Mouse (Mus musculus): ENCODE data around the gene 1700013F07Rik. TPM values are rescaled to one million over a fixed set of nuclear protein-coding genes. Genes with fewer than 3 reads are reported as not detected.

1700013F07Rik gene
- polyA plus RNA-seq, 1 experiment from 2014 or later = 0.28 TPM

DNA sequence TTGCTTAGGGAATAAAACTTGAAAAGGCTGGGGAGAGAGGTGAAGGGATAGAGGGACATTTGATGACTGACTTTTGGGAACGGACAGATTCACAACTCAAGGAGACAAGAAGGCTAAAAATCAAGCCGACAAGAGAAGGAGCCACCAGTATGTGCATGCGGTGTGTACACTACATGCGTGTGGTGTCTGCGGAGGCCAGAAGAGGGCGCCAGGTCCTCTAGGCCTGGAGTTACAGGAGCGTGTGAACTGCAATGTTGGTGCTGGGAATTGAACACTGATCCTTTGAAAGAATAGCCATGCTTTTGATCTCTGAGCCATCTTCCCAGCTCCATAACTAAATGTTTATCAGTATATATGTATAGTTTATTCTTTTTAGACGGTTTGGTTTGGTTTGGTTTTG is 5.5 kb upstream of the 1700013F07Rik start:
- Histone ChIP-seq H3K4me3 (ENCODE audit: low read depth, low read length) (no peak overlapping the region), H3K27me3 (ENCODE audit: insufficient read depth, low read length) (no peaks in the 10 kb centered on the region), H3K36me3 (ENCODE audit: insufficient read depth) (no peaks in the 10 kb centered on the region), H3K4me1 (ENCODE audit: insufficient read depth) (no peaks in the 10 kb centered on the region), H3K4me2 (no peak overlapping the region), H3K9ac (no peak overlapping the region), H3K9me3 (ENCODE audit: low read depth, low read length) (no peaks in the 10 kb centered on the region), H3K27ac (ENCODE audit: low read depth) (no peak overlapping the region)
- no peak for TF ChIP-seq CTCF (IDR thresholded peaks at IDR 0.05; ENCODE audit: low read depth)
- ATAC-seq (ENCODE audit: insufficient read depth) = no peak
- 87% methylated on average over 8 of the region's 8 CpGs for WGBS
- no peak for DNase-seq

DNA sequence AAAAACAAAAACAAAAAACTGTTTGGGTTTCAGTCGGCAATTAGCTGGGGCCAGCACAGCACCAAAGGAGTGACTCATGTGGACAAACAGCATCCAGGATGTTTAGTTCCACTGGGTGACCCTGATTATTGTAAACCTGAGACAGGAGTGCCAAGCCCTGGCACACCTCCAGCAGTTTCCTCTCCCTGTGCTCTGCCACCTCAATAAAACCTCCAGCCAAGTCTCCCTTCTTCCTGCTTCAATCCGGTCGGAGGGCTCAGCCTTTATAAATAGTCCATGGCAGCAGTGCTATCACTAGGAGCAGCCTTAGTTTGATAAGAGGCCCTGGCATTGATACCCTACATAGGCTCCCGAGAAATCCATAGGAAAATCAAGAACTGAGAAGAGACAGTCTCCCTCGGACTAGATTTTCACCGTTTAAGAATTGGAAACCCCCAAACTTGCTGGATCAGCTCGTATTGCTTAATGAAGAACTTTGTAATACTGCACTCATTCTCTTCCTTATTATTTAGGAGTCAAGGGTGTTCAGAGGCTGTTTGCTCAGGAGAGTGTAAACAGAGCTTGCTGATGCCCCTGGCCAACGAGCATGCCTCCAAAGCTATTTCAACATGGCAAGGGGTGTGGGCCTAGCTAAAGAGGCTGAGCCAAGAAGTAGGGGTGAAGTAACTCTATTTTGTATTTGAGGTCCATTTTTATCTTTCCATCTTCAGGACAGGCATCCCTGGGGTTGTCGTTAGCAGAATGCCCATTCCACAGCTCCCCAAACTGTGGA is 650 bp upstream of the 1700013F07Rik start:
- 53% methylated on average over 9 of the region's 9 CpGs for WGBS
- DNase-seq (peak; percentile 49), ATAC-seq (ENCODE audit: insufficient read depth) (no peak)
- Histone ChIP-seq H3K36me3 (ENCODE audit: insufficient read depth) (no peaks in the 10 kb centered on the region), H3K4me1 (ENCODE audit: insufficient read depth) (0 out of 2 replicates have a peak, but pooled peaks cover 6% of the 10 kb centered on the region), H3K27ac (ENCODE audit: low read depth) (no peak overlapping the region), H3K9me3 (ENCODE audit: low read depth, low read length) (no peaks in the 10 kb centered on the region), H3K27me3 (ENCODE audit: insufficient read depth, low read length) (peaks cover 6% of the 10 kb centered on the region), H3K4me3 (ENCODE audit: low read depth, low read length) (no peak overlapping the region), H3K4me2 (no peak overlapping the region), H3K9ac (no peak overlapping the region)
- no peak for TF ChIP-seq CTCF (IDR thresholded peaks at IDR 0.05; ENCODE audit: low read depth)

- Histone ChIP-seq H3K9me3 (ENCODE audit: low read depth, low read length) (no peaks in the 10 kb centered on the region), H3K4me3 (ENCODE audit: low read depth, low read length) (peak overlapping the region; percentile 38), H3K36me3 (ENCODE audit: insufficient read depth) (no peaks in the 10 kb centered on the region), H3K4me2 (peak overlapping the region; percentile 77), H3K27ac (ENCODE audit: low read depth) (no peak overlapping the region), H3K27me3 (ENCODE audit: insufficient read depth, low read length) (peaks cover 6% of the 10 kb centered on the region), H3K4me1 (ENCODE audit: insufficient read depth) (0 out of 2 replicates have a peak, but pooled peaks cover 6% of the 10 kb centered on the region), H3K9ac (no peak overlapping the region)
- no peak for TF ChIP-seq CTCF (IDR thresholded peaks at IDR 0.05; ENCODE audit: low read depth)
- WGBS = 5% methylated on average over 15 of the region's 15 CpGs
- ATAC-seq (ENCODE audit: insufficient read depth) (no peak), DNase-seq (no peak)
Observed at GRCm38 (mm10) chr3:108535896-108536516, 2.1 kb downstream of the 1700013F07Rik start.

DNA sequence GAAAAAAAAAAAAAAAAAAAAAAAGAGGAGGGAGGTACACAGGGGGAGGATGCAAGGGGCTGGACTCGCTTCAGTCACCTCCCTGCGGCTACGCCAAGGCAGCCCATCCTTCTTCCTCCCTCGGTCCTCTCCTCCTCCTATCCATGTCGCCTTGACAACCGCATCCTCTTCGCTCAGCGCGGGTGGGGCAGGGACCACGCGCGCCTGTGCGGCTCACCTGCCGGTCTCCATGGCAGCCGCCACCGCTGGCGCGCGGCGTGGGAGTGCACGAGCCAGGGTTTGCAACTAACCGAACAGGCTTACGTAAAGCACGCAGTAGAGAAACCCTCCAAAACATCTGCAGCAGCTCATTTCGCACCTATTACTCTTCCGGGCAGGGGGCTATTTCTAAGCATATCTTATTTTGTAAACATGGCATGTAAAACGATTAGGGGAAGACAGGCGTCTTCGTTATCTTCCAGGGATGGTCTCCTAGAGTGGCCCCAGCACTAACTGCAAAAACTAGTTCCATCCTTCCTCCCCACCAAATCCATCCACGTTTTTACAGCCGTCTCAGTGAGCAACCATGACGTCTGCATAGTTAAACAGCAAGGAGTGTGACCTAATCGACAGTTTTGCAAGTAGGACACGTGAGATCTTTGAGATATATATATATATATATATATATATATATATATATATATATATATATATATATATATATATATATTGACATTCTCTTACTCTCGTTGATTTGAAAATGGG is 2.7 kb downstream of the 1700013F07Rik start, which contains the start of gene 5330417C22Rik:
Gene 5330417C22Rik, minus strand, starts transcription at position 20 of the 744 bp plus-strand sequence.
- no peaks in the 10 kb centered on the region for H3K36me3 ChIP-seq (ENCODE audit: insufficient read depth)
- H3K4me1 ChIP-seq (ENCODE audit: insufficient read depth) = 0 out of 2 replicates have a peak, but pooled peaks cover 6% of the 10 kb centered on the region

DNA sequence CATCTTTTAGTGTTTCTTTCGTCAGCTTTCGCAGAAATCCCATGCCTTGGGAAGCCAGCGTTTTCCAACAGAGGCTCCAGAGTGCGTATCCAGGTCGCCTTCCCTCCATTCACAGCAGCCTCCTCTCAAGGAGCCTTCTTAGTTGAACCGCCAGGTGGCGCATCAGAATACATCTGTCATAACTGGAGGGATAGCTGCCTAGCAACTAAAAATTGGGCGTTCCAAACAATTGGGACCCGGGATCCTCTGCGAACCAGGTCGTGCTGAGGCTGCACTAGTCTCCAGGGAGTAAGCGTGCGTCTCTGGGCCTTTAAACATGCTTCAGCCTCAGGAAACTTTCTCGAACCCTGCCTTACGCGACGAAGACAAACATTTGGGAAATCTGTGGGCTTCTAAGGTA is 3.4 kb downstream of the 1700013F07Rik start:
- peak overlapping the region; percentile 59 for H3K4me2 ChIP-seq
- H3K4me3 ChIP-seq (ENCODE audit: low read depth, low read length) = peak overlapping the region; percentile 6
- ATAC-seq (ENCODE audit: insufficient read depth) (peak; percentile 78), DNase-seq (peak; percentile 97)
- no peak overlapping the region for H3K27ac ChIP-seq (ENCODE audit: low read depth)
- H3K4me1 ChIP-seq (ENCODE audit: insufficient read depth) = 0 out of 2 replicates have a peak, but pooled peaks cover 6% of the 10 kb centered on the region
- WGBS = 5% methylated on average over 17 of the region's 17 CpGs
- H3K36me3 ChIP-seq (ENCODE audit: insufficient read depth) = no peaks in the 10 kb centered on the region
- H3K9ac ChIP-seq = no peak overlapping the region; the same call in 1 of the 2 replicates
- no peaks in the 10 kb centered on the region for H3K9me3 ChIP-seq (ENCODE audit: low read depth, low read length)
- H3K27me3 ChIP-seq (ENCODE audit: insufficient read depth, low read length) = peaks cover 6% of the 10 kb centered on the region
- TF ChIP-seq CTCF (IDR thresholded peaks at IDR 0.05; ENCODE audit: low read depth) = peak; percentile 89

More for the DNA sequence above, 2.7 kb downstream of the 1700013F07Rik start, which contains the start of gene 5330417C22Rik:
- Histone ChIP-seq H3K4me2 (peak within 1 kb of the TSS; percentile 77), H3K27ac (ENCODE audit: low read depth) (no peak within 1 kb of the TSS), H3K9ac (peak within 1 kb of the TSS; percentile 34; the same call in 1 of the 2 replicates), H3K9me3 (ENCODE audit: low read depth, low read length) (no peaks in the 10 kb centered on the region), H3K4me3 (ENCODE audit: low read depth, low read length) (peak within 1 kb of the TSS; percentile 38), H3K27me3 (ENCODE audit: insufficient read depth, low read length) (peaks cover 6% of the 10 kb centered on the region)
- TF ChIP-seq CTCF (IDR thresholded peaks at IDR 0.05; ENCODE audit: low read depth) = no peak
- ATAC-seq (ENCODE audit: insufficient read depth) = peak; percentile 81
- WGBS = 1% methylated on average over 35 of the region's 35 CpGs
- peak; percentile 75 for DNase-seq

DNA sequence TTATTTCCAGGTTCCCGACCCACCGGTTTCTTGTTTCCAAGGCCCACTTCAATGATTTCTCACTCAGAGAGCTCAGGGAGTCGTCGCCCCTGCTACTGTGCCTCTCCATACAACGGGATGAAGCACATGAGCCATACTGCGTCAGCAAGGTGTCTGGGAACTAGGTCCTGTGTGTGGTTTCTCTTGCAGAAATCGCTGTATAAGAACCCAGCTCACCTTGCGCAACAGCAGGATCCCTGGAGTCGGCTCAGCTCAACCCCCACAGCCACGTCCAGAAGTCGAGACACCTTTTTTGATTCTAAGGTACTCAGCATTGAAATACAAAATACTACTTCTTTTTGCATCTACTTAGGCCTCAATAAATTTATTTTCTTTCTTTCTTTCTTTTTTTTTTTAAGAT is 8.3 kb downstream of the 1700013F07Rik start:
- no peaks in the 10 kb centered on the region for H3K36me3 ChIP-seq (ENCODE audit: insufficient read depth)
- no peaks in the 10 kb centered on the region for H3K9me3 ChIP-seq (ENCODE audit: low read depth, low read length)
- no peaks in the 10 kb centered on the region for H3K27me3 ChIP-seq (ENCODE audit: insufficient read depth, low read length)
- H3K4me3 ChIP-seq (ENCODE audit: low read depth, low read length) = no peak overlapping the region
- no peak for DNase-seq
- ATAC-seq (ENCODE audit: insufficient read depth) = no peak
- no peak overlapping the region for H3K4me2 ChIP-seq
- H3K27ac ChIP-seq (ENCODE audit: low read depth) = no peak overlapping the region
- 74% methylated on average over 11 of the region's 11 CpGs for WGBS
- H3K4me1 ChIP-seq (ENCODE audit: insufficient read depth) = 0 out of 2 replicates have a peak, but pooled peaks cover 6% of the 10 kb centered on the region
- H3K9ac ChIP-seq = no peak overlapping the region
- TF ChIP-seq CTCF (IDR thresholded peaks at IDR 0.05; ENCODE audit: low read depth) = no peak
